Mouse (Mus musculus) macrophage (primary cell): Measurements from ENCODE around the gene Gm16253. TPM values are rescaled to one million over a fixed set of nuclear protein-coding genes. Genes with fewer than 3 reads are reported as not detected.
A peak's percentile ranks its signal among the peaks of the same experiment; 100 is the strongest.
"Not testable (repeated sequence)": the region's sequence is repeated elsewhere in the genome, so short reads cannot be mapped to it uniquely, and the experiment has no call there.

Experiments
- H3K27ac ChIP-seq: fragments of 350-480 bp; formaldehyde crosslinking; 2 replicates; pipeline ENCODE4 v1.9.0; 2021
- H3K36me3 ChIP-seq: fragments of 350-480 bp; formaldehyde crosslinking; 2 replicates; pipeline ENCODE4 v1.9.0; 2021; ENCODE audit errors: inconsistent target
- H3K4me3 ChIP-seq: fragments of 350-480 bp; formaldehyde crosslinking; 2 replicates; pipeline ENCODE4 v1.9.0; 2021; ENCODE audit errors: inconsistent target
- H3K79me2 ChIP-seq: fragments of 350-480 bp; formaldehyde crosslinking; 2 replicates; pipeline ENCODE4 v1.9.0; 2021; ENCODE audit errors: inconsistent target
- WGBS: methylation state at CpG from one replicate; pipeline ENCODE4 v1.1.7; 2026; ENCODE audit warnings: inconsistent platforms; ENCODE audit not compliant: missing documents; 5-methylcytosine and 5-hydroxymethylcytosine counted together
- polyA plus RNA-seq: library from polyadenylated mRNA; stranded (reverse); fragments of 250-400 nt; gene quantifications from 3 replicates; pipeline ENCODE4 v1.2.4, GENCODE M21; 2018; ENCODE audit warnings: inconsistent platforms

Gene Gm16253
- polyA plus RNA-seq, 1 experiment from 2014 or later: not detected

DNA sequence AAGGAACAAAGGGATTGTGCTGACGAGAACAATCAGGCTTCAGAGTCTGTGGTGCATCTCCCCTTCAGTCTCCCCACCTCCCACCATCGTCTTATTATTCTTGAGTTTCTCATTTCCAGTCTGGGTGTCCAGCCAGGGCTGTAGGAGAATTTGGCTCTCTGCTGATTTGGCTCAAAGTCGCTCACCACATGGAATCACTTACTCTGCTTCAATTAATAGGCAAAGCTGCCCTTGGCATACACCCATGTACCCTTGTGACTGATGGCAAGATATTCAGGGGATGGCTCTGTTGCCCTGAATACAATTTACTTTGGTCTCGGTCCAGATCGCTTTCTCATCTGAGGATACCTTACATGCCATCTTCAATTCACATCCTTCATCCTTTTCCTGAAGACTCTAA lies 26.5 kb downstream of the Gm16253 start:
- Histone ChIP-seq H3K36me3 (no peaks in the 10 kb centered on the region), H3K27ac (no peak overlapping the region), H3K4me3 (no peak overlapping the region), H3K79me2 (no peaks in the 10 kb centered on the region)
- WGBS: 94% methylated on average over 5 of the region's 5 CpGs

GRCm38 (mm10) chr3:96606007-96606406 lies 29.2 kb downstream of the Gm16253 start:
- H3K79me2 ChIP-seq, H3K27ac ChIP-seq, H3K36me3 ChIP-seq, H3K4me3 ChIP-seq: not testable (repeated sequence)
- 95% methylated on average over 3 of the region's 4 CpGs for WGBS

DNA sequence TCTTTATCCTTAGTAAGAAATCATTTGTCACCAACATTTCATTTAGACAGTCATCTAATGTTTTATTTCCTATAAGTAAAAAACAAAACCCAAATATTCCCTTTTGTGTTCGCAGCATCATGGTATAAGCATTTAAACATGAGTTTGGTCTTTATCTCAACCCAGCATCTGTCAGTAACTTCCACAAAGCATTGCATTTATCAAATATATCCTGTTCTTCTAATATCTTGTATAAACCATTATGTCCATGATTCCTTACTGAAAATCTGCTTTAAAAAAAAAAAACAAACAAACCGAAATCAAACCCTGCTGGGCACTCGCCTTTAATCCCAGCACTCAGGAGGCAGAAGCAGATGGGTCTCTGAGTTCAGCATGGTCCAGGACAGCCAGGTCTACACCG lies 29.8 kb downstream of the Gm16253 start:
- H3K36me3 ChIP-seq: no peaks in the 10 kb centered on the region
- WGBS: 86% methylated on average over 4 of the region's 4 CpGs
- H3K4me3 ChIP-seq: no peak overlapping the region
- no peaks in the 10 kb centered on the region for H3K79me2 ChIP-seq
- no peak overlapping the region for H3K27ac ChIP-seq

DNA sequence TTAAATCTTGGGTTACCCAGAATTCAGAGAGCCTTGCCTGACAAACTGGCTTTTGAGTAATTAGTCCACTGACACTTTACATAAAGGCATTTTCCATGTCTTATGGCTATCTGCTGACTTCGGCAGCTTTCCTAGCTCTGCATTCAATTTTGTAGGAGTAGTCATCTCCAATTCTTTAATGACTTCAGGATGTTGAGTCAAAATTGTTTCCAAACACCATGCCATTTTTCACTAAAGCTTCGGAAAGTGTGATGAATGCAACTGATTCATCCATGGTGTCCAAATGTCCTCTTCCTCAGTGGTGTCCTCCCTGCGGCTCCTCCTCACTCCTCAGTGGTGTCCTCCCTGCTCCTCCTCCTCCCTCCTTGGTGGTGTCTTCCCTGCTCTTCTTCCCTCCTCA lies 41.2 kb downstream of the Gm16253 start:
- peaks cover 9% of the 10 kb centered on the region; the same call in 1 of the 2 replicates for H3K36me3 ChIP-seq
- no peak overlapping the region for H3K27ac ChIP-seq
- 100% methylated on average over 2 of the region's 3 CpGs for WGBS
- no peak overlapping the region for H3K4me3 ChIP-seq
- no peaks in the 10 kb centered on the region for H3K79me2 ChIP-seq

GRCm38 (mm10) chr3:96623201-96623600 lies 46.4 kb downstream of the Gm16253 start:
- H3K36me3 ChIP-seq: peaks cover 19% of the 10 kb centered on the region; the same call in 1 of the 2 replicates
- no peak overlapping the region for H3K4me3 ChIP-seq
- no peak overlapping the region for H3K27ac ChIP-seq
- no peaks in the 10 kb centered on the region for H3K79me2 ChIP-seq
- 95% methylated on average over 4 of the region's 4 CpGs for WGBS

DNA sequence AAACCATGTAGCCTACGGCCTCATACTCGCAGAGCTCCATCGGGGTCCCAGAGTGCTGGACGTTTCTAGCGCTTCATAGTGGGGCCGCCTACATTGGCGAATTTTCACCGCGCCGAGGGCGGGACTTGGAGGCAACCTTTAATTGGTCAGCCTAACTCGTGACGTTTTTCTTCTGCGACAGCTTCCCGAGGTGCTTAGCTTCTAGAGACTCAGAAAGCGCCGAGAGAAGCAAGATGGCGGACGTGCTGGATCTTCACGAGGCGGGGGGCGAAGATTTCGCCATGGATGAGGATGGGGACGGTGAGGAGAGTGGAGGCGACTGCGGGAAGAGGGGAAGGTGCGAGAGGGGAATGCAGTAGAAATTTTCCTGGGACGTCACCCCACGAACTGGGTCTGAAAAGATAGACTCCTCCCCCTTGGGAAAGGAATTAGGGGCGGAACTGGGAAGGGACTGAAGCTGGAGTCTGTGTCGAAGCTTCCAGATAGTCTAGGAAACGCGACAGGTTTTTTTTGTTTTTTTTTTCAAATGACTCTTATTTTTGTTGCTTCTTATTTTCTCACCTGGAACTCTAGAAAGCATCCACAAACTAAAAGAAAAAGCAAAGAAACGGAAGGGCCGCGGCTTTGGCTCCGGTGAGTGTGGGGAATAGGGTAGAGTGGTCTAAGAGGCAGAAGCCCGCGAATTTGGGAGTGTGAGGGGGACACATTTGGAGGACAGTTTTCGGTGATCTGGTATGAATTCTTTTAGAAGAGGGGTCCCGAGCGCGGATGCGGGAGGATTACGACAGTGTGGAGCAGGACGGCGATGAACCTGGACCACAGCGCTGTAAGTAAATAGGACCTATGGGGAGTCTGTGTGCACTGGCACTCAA lies 53.2 kb downstream of the Gm16253 start, which contains the start of gene Rbm8a:
TSS of gene Rbm8a (plus strand) at position 205 of the 872 bp plus-strand sequence.
- peak within 1 kb of the TSS; percentile 80 for H3K27ac ChIP-seq
- WGBS: under 1% methylated on average over 38 of the region's 48 CpGs
- H3K4me3 ChIP-seq: peak within 1 kb of the TSS; percentile 97
- peaks cover 16% of the 10 kb centered on the region; the same call in 1 of the 2 replicates for H3K36me3 ChIP-seq
- peaks cover 29% of the 10 kb centered on the region for H3K79me2 ChIP-seq

Other genes with a start within 250 kb of the Gm16253 start
- gene BC107364, start 124.7 kb upstream of the Gm16253 start, polyA plus RNA-seq: not detected in 3 replicates
- not detected in 3 replicates for gene Hfe2, start 51.8 kb upstream of the Gm16253 start, polyA plus RNA-seq
- gene Txnip, start 19.0 kb upstream of the Gm16253 start, polyA plus RNA-seq: 198 to 536 TPM (median 239 TPM) in 3 replicates
- 31.8 to 127 TPM (median 41.1 TPM) in 3 replicates for gene Polr3gl, start 17.2 kb downstream of the Gm16253 start, polyA plus RNA-seq
- 0.07 to 0.15 TPM in 2 of 3 replicates, not detected in the other for gene Ankrd34a, start 19.7 kb downstream of the Gm16253 start, polyA plus RNA-seq
- gene Lix1l, start 24.2 kb downstream of the Gm16253 start, polyA plus RNA-seq: 7.5 to 9.5 TPM (median 8.3 TPM) in 3 replicates
- 28.6 to 43.9 TPM (median 42.7 TPM) in 3 replicates for gene Rbm8a, start 52.9 kb downstream of the Gm16253 start, polyA plus RNA-seq
- gene Pex11b, start 58.4 kb downstream of the Gm16253 start, polyA plus RNA-seq: 17.2 to 29.8 TPM (median 26.2 TPM) in 3 replicates
- not detected in 3 replicates for gene Gm42957, start 58.5 kb downstream of the Gm16253 start, polyA plus RNA-seq
- gene Itga10, start 68.6 kb downstream of the Gm16253 start, polyA plus RNA-seq: 0.10 to 0.32 TPM (median 0.29 TPM) in 3 replicates
- 0.03 to 0.07 TPM in 2 of 3 replicates, not detected in the other for gene Ankrd35, start 93.1 kb downstream of the Gm16253 start, polyA plus RNA-seq
- gene Pias3, start 119.4 kb downstream of the Gm16253 start, polyA plus RNA-seq: 13.0 to 14.5 TPM (median 14.1 TPM) in 3 replicates
- gene Nudt17, start 131.6 kb downstream of the Gm16253 start, polyA plus RNA-seq: 0.20 TPM in 1 of 3 replicates, not detected in the others
- 25.2 to 36.6 TPM (median 28.8 TPM) in 3 replicates for gene Polr3c, start 150.6 kb downstream of the Gm16253 start, polyA plus RNA-seq
- gene Rnf115, start 150.7 kb downstream of the Gm16253 start, polyA plus RNA-seq: 72.8 to 94.2 TPM (median 85.6 TPM) in 3 replicates